8 mouse cellular contexts compared by ENCODE assay signal in genomic region chr5:115529742-115530446, GRCm38 (mm10). TPM values are rescaled to one million over a fixed set of nuclear protein-coding genes. Genes with fewer than 3 reads are reported as not detected.
DNase-seq lines count a peak whose midpoint lies in the region; ATAC-seq and TF ChIP-seq lines count a peak whose summit lies in the region.

No protein-coding gene starts in this region.

- peak; percentile 37 to 72 for DNase-seq in heart, adult 9 months (ENCODE audit: low spot score in 2 of 2)
- DNase-seq in heart, adult 8-10 months (ENCODE audit: low spot score): no peak
- DNase-seq in heart, postnatal 0 days (ENCODE audit: low spot score): no peak
- DNase-seq in lung, postnatal 0 days (ENCODE audit: low spot score): peak; percentile 74
- DNase-seq in right cerebral cortex, adult 18-20 months: no peak
- DNase-seq in layer of hippocampus, adult 18-20 months (ENCODE audit: low spot score in 2 of 2): no peak
- no peak for DNase-seq in ovary, postnatal 10 days (ENCODE audit: low spot score)

- TF ChIP-seq EP300 in heart, postnatal 0 days (IDR thresholded peaks at IDR 0.05; ENCODE audit: low read depth): no peak
- peak; percentile 57 for TF ChIP-seq EP300 in lung, postnatal 0 days (IDR thresholded peaks at IDR 0.05)

- peaks cover 72% of the 10 kb centered on the region for H3K4me1 ChIP-seq in brown adipose tissue, adult 24 weeks (ENCODE audit: control insufficient read depth, insufficient read depth, insufficient read length, low read length)
- peaks cover 76% of the 10 kb centered on the region for H3K4me1 ChIP-seq in heart, postnatal 0 days (ENCODE audit: control insufficient read depth, insufficient read depth)
- H3K4me1 ChIP-seq in lung, postnatal 0 days (ENCODE audit: insufficient read depth, low read depth, low read length): peaks cover 45% of the 10 kb centered on the region

- H3K9ac ChIP-seq in heart, postnatal 0 days (replicated peaks; ENCODE audit: low read depth, low read length): peak overlapping the region; percentile 15; the same call in 1 of the 2 replicates
- H3K9ac ChIP-seq in lung, postnatal 0 days (replicated peaks; ENCODE audit: low read depth): 0 out of 2 replicates have a peak overlapping the region, but pooled peaks have one; percentile 19

- no peak for TF ChIP-seq CTCF in heart, postnatal 0 days (IDR thresholded peaks at IDR 0.05; ENCODE audit: low read depth)
- no peak for TF ChIP-seq CTCF in lung, postnatal 0 days (IDR thresholded peaks at IDR 0.05)

- H3K4me3 ChIP-seq in brown adipose tissue, adult 24 weeks (ENCODE audit: insufficient read depth, low read depth, low read length): no peak overlapping the region
- no peak overlapping the region for H3K4me3 ChIP-seq in heart, postnatal 0 days (ENCODE audit: low read depth, low read length)
- no peak overlapping the region for H3K4me3 ChIP-seq in lung, postnatal 0 days (ENCODE audit: low read depth, low read length)

- H3K27me3 ChIP-seq in heart, postnatal 0 days (ENCODE audit: control insufficient read depth, insufficient read depth, low read length): no peaks in the 10 kb centered on the region
- H3K27me3 ChIP-seq in lung, postnatal 0 days (replicated peaks; ENCODE audit: insufficient read depth, low read length): no peaks in the 10 kb centered on the region

- H3K4me2 ChIP-seq in heart, postnatal 0 days (ENCODE audit: low read depth, low read length): peak overlapping the region; percentile 21; the same call in 1 of the 2 replicates
- H3K4me2 ChIP-seq in lung, postnatal 0 days (replicated peaks; ENCODE audit: low read depth, low read length): peak overlapping the region; percentile 35

- no peaks in the 10 kb centered on the region for H3K36me3 ChIP-seq in heart, postnatal 0 days (replicated peaks; ENCODE audit: control insufficient read depth, insufficient read depth, low read length)
- H3K36me3 ChIP-seq in lung, postnatal 0 days (ENCODE audit: insufficient read depth, low read length): no peaks in the 10 kb centered on the region

- peak overlapping the region; percentile 78 for H3K27ac ChIP-seq in brown adipose tissue, adult 24 weeks (replicated peaks; ENCODE audit: low read depth, low read length)
- peak overlapping the region; percentile 93 for H3K27ac ChIP-seq in heart, postnatal 0 days (ENCODE audit: low read depth)
- H3K27ac ChIP-seq in lung, postnatal 0 days (ENCODE audit: low read length): peak overlapping the region; percentile 92

- no peaks in the 10 kb centered on the region for H3K9me3 ChIP-seq in heart, postnatal 0 days (replicated peaks; ENCODE audit: control insufficient read depth, low read length)
- no peaks in the 10 kb centered on the region for H3K9me3 ChIP-seq in lung, postnatal 0 days (ENCODE audit: low read length)

- ATAC-seq in heart, postnatal 0 days (ENCODE audit: insufficient read depth, low read depth): no peak
- ATAC-seq in lung, postnatal 0 days: peak; percentile 47

- 32% methylated on average over 7 of the region's 7 CpGs for WGBS in heart, postnatal 0 days
- 34% methylated on average over 7 of the region's 7 CpGs for WGBS in lung, postnatal 0 days

RNA-seq across cellular contexts. Expression of gene Pxn, which starts 23.4 kb away (rescaled TPM):
- 10 to 100 TPM; 31.2 to 43.4 (median 34.1) TPM for total RNA-seq in heart, adult 8-10 months (2022)
- 10.6 and 12.2 TPM in 2 replicates for polyA plus RNA-seq in brown adipose tissue, adult 24 weeks (2012; ENCODE audit: insufficient read depth, insufficient read length, missing spikeins)
- total RNA-seq in heart, postnatal 0 days (2014; rRNA removed; ENCODE audit: low replicate concordance): 66.6 and 68.8 TPM in 2 replicates
- 19.3 and 19.9 TPM in 2 replicates for polyA plus RNA-seq in heart, postnatal 0 days (2015; fragmentation: Nextera tagmentation; extraction: Ambion mirVana)
- polyA plus RNA-seq in lung, postnatal 0 days (2015; fragmentation: Nextera tagmentation; extraction: Ambion mirVana): 56.4 and 59.3 TPM in 2 replicates
- 10 to 100 TPM; 34.5 to 42.3 TPM for total RNA-seq in layer of hippocampus, adult 18-20 months (2021)

RNA-seq across cellular contexts. Expression of gene Rplp0, which starts 29.4 kb away (rescaled TPM):
- total RNA-seq in heart, adult 8-10 months (2022): 100 to 1,000 TPM; 591 to 710 (median 629) TPM
- 575 and 685 TPM in 2 replicates for polyA plus RNA-seq in brown adipose tissue, adult 24 weeks (2012; ENCODE audit: insufficient read depth, insufficient read length, missing spikeins)
- 2,397 and 2,522 TPM in 2 replicates for total RNA-seq in heart, postnatal 0 days (2014; rRNA removed; ENCODE audit: low replicate concordance)
- 877 and 933 TPM in 2 replicates for polyA plus RNA-seq in heart, postnatal 0 days (2015; fragmentation: Nextera tagmentation; extraction: Ambion mirVana)
- 937 and 987 TPM in 2 replicates for polyA plus RNA-seq in lung, postnatal 0 days (2015; fragmentation: Nextera tagmentation; extraction: Ambion mirVana)
- 100 to 1,000 TPM; 210 to 218 TPM for total RNA-seq in layer of hippocampus, adult 18-20 months (2021)

RNA-seq across cellular contexts. Expression of gene Gcn1l1, which starts 35.2 kb away (rescaled TPM):
- 10 to 100 TPM; 35.7 to 41.6 (median 39.3) TPM for total RNA-seq in heart, adult 8-10 months (2022)
- 9.9 and 15.0 TPM in 2 replicates for polyA plus RNA-seq in brown adipose tissue, adult 24 weeks (2012; ENCODE audit: insufficient read depth, insufficient read length, missing spikeins)
- 38.3 and 42.8 TPM in 2 replicates for total RNA-seq in heart, postnatal 0 days (2014; rRNA removed; ENCODE audit: low replicate concordance)
- polyA plus RNA-seq in heart, postnatal 0 days (2015; fragmentation: Nextera tagmentation; extraction: Ambion mirVana): 12.9 and 13.6 TPM in 2 replicates
- polyA plus RNA-seq in lung, postnatal 0 days (2015; fragmentation: Nextera tagmentation; extraction: Ambion mirVana): 13.1 and 14.5 TPM in 2 replicates
- total RNA-seq in layer of hippocampus, adult 18-20 months (2021): 10 to 100 TPM; 64.0 to 68.7 TPM

RNA-seq across cellular contexts. Expression of gene Sirt4, which starts 45.4 kb away (rescaled TPM):
- total RNA-seq in heart, adult 8-10 months (2022): 10 to 100 TPM; 17.9 to 21.4 (median 19.6) TPM
- 11.4 and 18.4 TPM in 2 replicates for polyA plus RNA-seq in brown adipose tissue, adult 24 weeks (2012; ENCODE audit: insufficient read depth, insufficient read length, missing spikeins)
- 13.8 and 29.0 TPM in 2 replicates for total RNA-seq in heart, postnatal 0 days (2014; rRNA removed; ENCODE audit: low replicate concordance)
- polyA plus RNA-seq in heart, postnatal 0 days (2015; fragmentation: Nextera tagmentation; extraction: Ambion mirVana): 14.5 and 15.4 TPM in 2 replicates
- polyA plus RNA-seq in lung, postnatal 0 days (2015; fragmentation: Nextera tagmentation; extraction: Ambion mirVana): 15.7 and 18.0 TPM in 2 replicates
- total RNA-seq in layer of hippocampus, adult 18-20 months (2021): 10 to 100 TPM; 27.9 to 35.7 TPM

Comparison
In these comparisons a context has a peak if more than half of its experiments do, and no peak if none do; other contexts are left out.
1. DNase-seq: peak in heart, adult 9 months (2 of 2) and lung, postnatal 0 days (single experiment); none in heart, adult 8-10 months (single experiment), heart, postnatal 0 days (single experiment), right cerebral cortex, adult 18-20 months (single experiment), layer of hippocampus, adult 18-20 months (0 of 2) and ovary, postnatal 10 days (single experiment).
2. Peak in every context shown above with its lines, with median percentiles within 50 percentile points of each other: H3K27ac ChIP-seq.